Mouse (Mus musculus): Measurements from ENCODE around the gene Slc35d3. TPM values are rescaled to one million over a fixed set of nuclear protein-coding genes. Genes with fewer than 3 reads are reported as not detected.

The Slc35d3 gene
- 0.82 and 1.0 TPM in 2 replicates for polyA plus RNA-seq (2015; fragmentation: Nextera tagmentation; extraction: Ambion mirVana)

- peak within 1 kb of the TSS; percentile 67 for H3K9ac ChIP-seq
- peak within 1 kb of the TSS; percentile 64 for H3K4me3 ChIP-seq
- H3K4me2 ChIP-seq (replicated peaks) = peak within 1 kb of the TSS; percentile 99
- peaks cover 81% of the 10 kb centered on the region for H3K27me3 ChIP-seq
- peak; percentile 43; the same call in 1 of the 2 replicates for ATAC-seq (ENCODE audit: low FRiP score, low read depth)
- H3K27ac ChIP-seq = no peak within 1 kb of the TSS
- WGBS = under 1% methylated on average over 66 of the region's 72 CpGs
- no peaks in the 10 kb centered on the region for H3K36me3 ChIP-seq
- peaks cover 29% of the 10 kb centered on the region for H3K4me1 ChIP-seq
- no peaks in the 10 kb centered on the region for H3K9me3 ChIP-seq
These were observed at the start of gene Slc35d3 for GRCm38 (mm10) chr10:19850998-19851691. TSS of gene Slc35d3 (minus strand) at chr10:19851459.

- H3K27ac ChIP-seq = no peak overlapping the region
- no peak for ATAC-seq (ENCODE audit: low FRiP score, low read depth)
- whole genome bisulfite sequencing = 44% methylated on average over 2 of the region's 2 CpGs
These were observed 48.9 kb upstream of the Slc35d3 start for GRCm38 (mm10) chr10:19900191-19900590.

GRCm38 (mm10) chr10:19893976-19894375 lies 42.7 kb upstream of the Slc35d3 start:
- H3K4me3 ChIP-seq = no peak overlapping the region
- H3K36me3 ChIP-seq = peaks cover 11% of the 10 kb centered on the region; the same call in 1 of the 2 replicates
- H3K9me3 ChIP-seq = no peaks in the 10 kb centered on the region
- no peak overlapping the region for H3K4me2 ChIP-seq (replicated peaks)
- H3K9ac ChIP-seq = no peak overlapping the region
- 15% methylated on average over 4 of the region's 4 CpGs for WGBS
- no peaks in the 10 kb centered on the region for H3K27me3 ChIP-seq
- ATAC-seq (ENCODE audit: low FRiP score, low read depth) = no peak
- H3K27ac ChIP-seq = no peak overlapping the region
- H3K4me1 ChIP-seq = no peaks in the 10 kb centered on the region

More at GRCm38 (mm10) chr10:19900191-19900590, 48.9 kb upstream of the Slc35d3 start:
- Histone ChIP-seq H3K9ac (no peak overlapping the region), H3K4me2 (replicated peaks) (no peak overlapping the region), H3K4me3 (no peak overlapping the region), H3K36me3 (peaks cover 9% of the 10 kb centered on the region), H3K27me3 (no peaks in the 10 kb centered on the region), H3K4me1 (peaks cover 9% of the 10 kb centered on the region), H3K9me3 (no peaks in the 10 kb centered on the region)

GRCm38 (mm10) chr10:19893146-19893545 lies 41.9 kb upstream of the Slc35d3 start:
- Histone ChIP-seq H3K4me1 (no peaks in the 10 kb centered on the region), H3K9me3 (no peaks in the 10 kb centered on the region)

GRCm38 (mm10) chr10:19891686-19892085 lies 40.4 kb upstream of the Slc35d3 start:
- ATAC-seq (ENCODE audit: low FRiP score, low read depth) = no peak
- Histone ChIP-seq H3K9ac (no peak overlapping the region), H3K36me3 (peaks cover 17% of the 10 kb centered on the region), H3K4me2 (replicated peaks) (no peak overlapping the region), H3K4me3 (no peak overlapping the region), H3K9me3 (no peaks in the 10 kb centered on the region), H3K27ac (no peak overlapping the region), H3K27me3 (no peaks in the 10 kb centered on the region), H3K4me1 (no peaks in the 10 kb centered on the region)
- WGBS = 63% methylated on average over 3 of the region's 3 CpGs

More at GRCm38 (mm10) chr10:19893146-19893545, 41.9 kb upstream of the Slc35d3 start:
- Histone ChIP-seq H3K27ac (no peak overlapping the region), H3K27me3 (no peaks in the 10 kb centered on the region), H3K4me3 (no peak overlapping the region), H3K4me2 (replicated peaks) (no peak overlapping the region), H3K36me3 (peaks cover 15% of the 10 kb centered on the region), H3K9ac (no peak overlapping the region)
- 70% methylated on average over 6 of the region's 6 CpGs for WGBS
- no peak for ATAC-seq (ENCODE audit: low FRiP score, low read depth)

- Histone ChIP-seq H3K4me3 (no peak overlapping the region), H3K27me3 (no peaks in the 10 kb centered on the region), H3K36me3 (peaks cover 19% of the 10 kb centered on the region), H3K27ac (no peak overlapping the region), H3K4me1 (no peaks in the 10 kb centered on the region), H3K9ac (no peak overlapping the region), H3K9me3 (no peaks in the 10 kb centered on the region), H3K4me2 (replicated peaks) (no peak overlapping the region)
- ATAC-seq (ENCODE audit: low FRiP score, low read depth) = no peak
- 75% methylated on average over 3 of the region's 3 CpGs for WGBS
These were observed 38.6 kb upstream of the Slc35d3 start for GRCm38 (mm10) chr10:19889908-19890307.

GRCm38 (mm10) chr10:19886249-19886648 lies 35.0 kb upstream of the Slc35d3 start:
- WGBS = 86% methylated on average over 3 of the region's 3 CpGs
- no peak overlapping the region for H3K9ac ChIP-seq
- H3K4me2 ChIP-seq (replicated peaks) = no peak overlapping the region
- no peak for ATAC-seq (ENCODE audit: low FRiP score, low read depth)
- H3K9me3 ChIP-seq = no peaks in the 10 kb centered on the region
- no peak overlapping the region for H3K4me3 ChIP-seq
- peaks cover 22% of the 10 kb centered on the region for H3K36me3 ChIP-seq
- no peaks in the 10 kb centered on the region for H3K27me3 ChIP-seq
- no peaks in the 10 kb centered on the region for H3K4me1 ChIP-seq
- no peak overlapping the region for H3K27ac ChIP-seq

GRCm38 (mm10) chr10:19884409-19884808 lies 33.1 kb upstream of the Slc35d3 start:
- H3K4me1 ChIP-seq = no peaks in the 10 kb centered on the region
- no peak overlapping the region for H3K9ac ChIP-seq
- H3K9me3 ChIP-seq = no peaks in the 10 kb centered on the region
- H3K27me3 ChIP-seq = no peaks in the 10 kb centered on the region
- no peak overlapping the region for H3K27ac ChIP-seq
- H3K4me2 ChIP-seq (replicated peaks) = no peak overlapping the region
- no peak for ATAC-seq (ENCODE audit: low FRiP score, low read depth)
- WGBS = 79% methylated on average over 4 of the region's 4 CpGs
- H3K36me3 ChIP-seq = peaks cover 22% of the 10 kb centered on the region
- H3K4me3 ChIP-seq = no peak overlapping the region

- Histone ChIP-seq H3K4me3 (no peak overlapping the region), H3K4me1 (no peaks in the 10 kb centered on the region), H3K27me3 (no peaks in the 10 kb centered on the region), H3K4me2 (replicated peaks) (no peak overlapping the region), H3K27ac (no peak overlapping the region), H3K36me3 (peaks cover 8% of the 10 kb centered on the region; the same call in 1 of the 2 replicates), H3K9ac (no peak overlapping the region), H3K9me3 (no peaks in the 10 kb centered on the region)
- ATAC-seq (ENCODE audit: low FRiP score, low read depth) = no peak
- WGBS = 71% methylated on average over 3 of the region's 3 CpGs
These were observed 29.2 kb upstream of the Slc35d3 start for GRCm38 (mm10) chr10:19880437-19880836.

GRCm38 (mm10) chr10:19879161-19879560 lies 27.9 kb upstream of the Slc35d3 start:
- ATAC-seq (ENCODE audit: low FRiP score, low read depth) = no peak
- Histone ChIP-seq H3K4me3 (no peak overlapping the region), H3K27ac (no peak overlapping the region), H3K9me3 (no peaks in the 10 kb centered on the region), H3K36me3 (0 out of 2 replicates have a peak, but pooled peaks cover 5% of the 10 kb centered on the region), H3K4me1 (no peaks in the 10 kb centered on the region), H3K27me3 (no peaks in the 10 kb centered on the region), H3K4me2 (replicated peaks) (no peak overlapping the region), H3K9ac (no peak overlapping the region)
- 82% methylated on average over 6 of the region's 6 CpGs for WGBS

GRCm38 (mm10) chr10:19877679-19878078 lies 26.4 kb upstream of the Slc35d3 start:
- no peak overlapping the region for H3K27ac ChIP-seq
- H3K27me3 ChIP-seq = no peaks in the 10 kb centered on the region
- H3K9ac ChIP-seq = no peak overlapping the region
- ATAC-seq (ENCODE audit: low FRiP score, low read depth) = no peak
- H3K4me2 ChIP-seq (replicated peaks) = no peak overlapping the region
- no peaks in the 10 kb centered on the region for H3K9me3 ChIP-seq
- no peaks in the 10 kb centered on the region for H3K4me1 ChIP-seq
- H3K4me3 ChIP-seq = no peak overlapping the region
- WGBS = 77% methylated on average over 9 of the region's 9 CpGs
- no peaks in the 10 kb centered on the region for H3K36me3 ChIP-seq

- H3K4me3 ChIP-seq = no peak overlapping the region
- no peak for ATAC-seq (ENCODE audit: low FRiP score, low read depth)
- no peaks in the 10 kb centered on the region for H3K4me1 ChIP-seq
- no peak overlapping the region for H3K27ac ChIP-seq
- no peak overlapping the region for H3K9ac ChIP-seq
- no peaks in the 10 kb centered on the region for H3K36me3 ChIP-seq
- H3K4me2 ChIP-seq (replicated peaks) = no peak overlapping the region
- H3K9me3 ChIP-seq = no peaks in the 10 kb centered on the region
- H3K27me3 ChIP-seq = no peaks in the 10 kb centered on the region
- 83% methylated on average over 8 of the region's 8 CpGs for WGBS
These were observed 26.0 kb upstream of the Slc35d3 start for GRCm38 (mm10) chr10:19877257-19877656.

- Histone ChIP-seq H3K4me3 (no peak overlapping the region), H3K4me1 (no peaks in the 10 kb centered on the region), H3K9ac (no peak overlapping the region), H3K4me2 (replicated peaks) (no peak overlapping the region), H3K36me3 (no peaks in the 10 kb centered on the region), H3K27ac (no peak overlapping the region), H3K9me3 (no peaks in the 10 kb centered on the region), H3K27me3 (no peaks in the 10 kb centered on the region)
- no peak for ATAC-seq (ENCODE audit: low FRiP score, low read depth)
- WGBS = 80% methylated on average over 7 of the region's 7 CpGs
These were observed 25.4 kb upstream of the Slc35d3 start for GRCm38 (mm10) chr10:19876669-19877068.

All from limb, embryonic 13.5 days (tissue).